Mouse (Mus musculus) ZHBTc4 (cell line): ENCODE measurements at regions not wholly inside any gene's neighbourhood (a gene's known extent, or its start where the extent isn't known, plus 50 kb on each side); places are given as distances from the start of the nearest gene placed in this dataset.

ENCODE experiments used
- DNase-seq: peaks from one replicate; pipeline ENCODE4 v3.0.0-alpha.2; 2011; ENCODE audit warnings: low read depth, low spot score

DNA sequence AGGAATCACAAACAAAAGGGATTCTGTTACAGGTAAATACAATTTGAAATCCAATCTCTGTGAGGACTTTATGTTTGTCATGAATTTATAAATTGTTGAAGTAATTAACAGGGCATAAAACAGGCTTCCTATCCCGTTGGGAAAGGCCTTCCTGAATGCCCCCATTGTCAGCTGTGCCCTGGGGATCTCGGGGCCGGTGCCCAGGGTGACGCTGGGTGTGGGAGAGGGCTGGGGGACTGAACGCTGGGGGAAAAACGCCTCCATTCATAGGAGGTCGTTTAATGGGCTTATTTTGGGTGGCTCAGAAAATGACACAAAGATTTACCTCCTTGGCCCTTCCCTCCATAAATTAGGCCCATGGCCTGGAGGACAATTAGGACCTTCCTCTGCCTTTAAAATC is 250.7 kb downstream of the Gm12728 start:
- DNase-seq: no peak

DNA sequence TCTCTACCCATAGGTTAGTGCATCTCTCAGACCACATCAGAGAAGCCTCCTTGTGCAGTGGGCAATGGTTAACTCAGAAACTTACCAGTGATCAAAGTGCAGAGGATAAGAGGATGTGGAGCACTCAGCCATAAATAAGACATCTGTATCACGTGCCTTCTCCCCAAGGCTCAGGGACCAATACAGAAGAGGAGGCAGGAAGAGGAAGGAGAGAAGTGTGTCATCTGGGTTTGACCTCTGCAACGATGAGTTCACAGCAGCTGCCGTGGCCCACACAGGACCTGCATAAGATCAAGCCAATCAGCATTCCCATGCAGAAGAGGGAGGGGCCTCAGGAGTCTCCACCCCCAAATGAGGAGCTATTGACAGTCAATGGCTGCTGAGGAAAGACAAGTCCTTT is 252.8 kb downstream of the Gm12728 start:
- peak; percentile 43 for DNase-seq

DNA sequence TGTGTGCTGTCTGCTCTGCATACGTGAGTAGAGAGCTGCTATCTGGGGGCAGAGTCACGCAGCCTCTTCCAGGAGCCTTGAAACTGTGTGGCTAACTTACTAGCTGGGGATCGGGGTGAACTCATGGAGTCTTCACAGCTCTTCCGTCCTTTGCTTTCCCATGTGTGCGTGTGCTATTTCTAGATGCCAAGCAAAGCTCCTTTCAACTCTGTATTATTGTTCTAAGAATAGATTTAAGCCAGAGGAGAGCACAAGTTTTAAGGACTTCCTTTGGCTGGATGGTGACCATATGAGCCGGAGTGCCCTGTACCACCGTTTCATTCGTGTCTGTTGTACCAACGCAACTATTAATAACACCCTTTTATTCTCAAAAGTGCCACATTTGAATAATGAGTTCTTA is 254.0 kb downstream of the Gm12728 start:
- DNase-seq: no peak

DNA sequence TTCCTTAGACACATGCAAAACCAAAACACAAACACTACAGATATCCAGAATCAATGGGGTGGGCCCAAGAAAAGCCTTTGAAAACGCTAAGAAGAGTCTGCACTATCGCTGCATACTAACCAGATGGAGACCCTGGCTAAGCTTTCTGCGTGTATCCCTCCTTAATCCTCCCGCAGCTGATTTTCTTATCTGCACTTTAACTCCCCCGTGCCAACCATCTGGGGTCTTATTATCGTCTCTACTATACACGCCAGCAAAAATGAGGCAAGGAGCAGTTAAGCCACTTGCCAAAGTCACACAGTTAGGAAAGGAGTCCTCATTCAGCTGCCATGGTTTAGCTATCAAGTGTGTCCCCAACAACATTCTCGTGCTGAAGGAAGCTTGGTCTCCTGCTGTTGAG is 258.4 kb downstream of the Gm12728 start:
- DNase-seq: no peak

DNA sequence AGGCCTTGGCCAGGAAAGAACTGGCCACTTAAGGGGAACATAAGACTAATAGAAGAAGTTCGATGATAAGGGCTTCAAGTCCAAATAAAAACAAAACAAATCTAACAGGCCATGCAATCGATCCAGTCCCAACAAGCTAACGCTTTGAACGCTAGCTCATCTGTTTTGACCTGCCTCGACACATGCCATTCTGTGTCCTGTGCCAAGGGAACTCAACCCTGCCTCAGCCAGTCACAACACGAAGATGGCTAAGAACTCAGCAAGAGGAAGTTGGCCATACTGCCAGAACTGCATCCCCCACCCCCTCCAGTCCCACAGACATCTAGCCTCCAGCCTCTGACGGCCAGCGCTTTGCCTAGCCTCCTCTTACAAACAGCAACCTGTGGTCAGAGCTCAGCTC is 259.1 kb downstream of the Gm12728 start:
- DNase-seq: no peak

DNA sequence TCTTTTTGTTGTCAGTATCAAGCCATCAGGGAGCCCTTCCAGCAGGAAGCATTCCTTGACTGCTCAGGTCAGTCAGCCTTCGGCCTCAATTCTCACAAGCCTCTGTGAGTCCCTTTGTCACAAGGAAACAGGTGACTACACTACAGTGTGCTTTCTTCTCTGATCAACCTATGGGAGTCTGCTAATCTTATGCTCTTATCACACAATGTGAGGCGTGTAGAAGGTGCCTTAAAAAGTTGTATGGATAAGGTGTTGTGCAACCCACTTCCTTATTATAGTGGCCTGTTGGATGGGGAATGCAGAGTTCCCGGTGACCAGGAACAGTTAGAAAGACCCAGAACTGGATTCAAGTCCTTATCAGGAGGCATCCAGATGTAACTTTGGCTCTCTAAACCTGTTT is 260.2 kb downstream of the Gm12728 start:
- DNase-seq: no peak

DNA sequence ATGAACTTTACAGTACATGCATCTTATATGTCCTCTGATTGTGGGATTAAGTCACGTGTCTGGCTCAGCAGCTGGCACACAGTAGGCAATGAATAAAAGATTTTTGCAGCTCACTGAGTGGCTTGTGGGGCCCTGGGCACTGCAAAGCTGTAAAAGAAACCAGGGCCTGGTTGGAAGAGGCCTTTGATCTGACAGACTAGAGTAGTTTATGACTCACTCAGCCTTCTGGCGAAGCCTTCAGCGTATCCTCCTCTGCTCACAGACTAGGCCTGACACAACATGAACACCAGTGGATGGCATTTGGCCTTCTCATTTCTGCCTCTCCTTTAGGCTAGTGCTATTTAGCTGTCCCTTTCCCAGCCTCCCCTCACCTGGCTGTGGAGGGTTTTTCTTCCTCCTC is 260.6 kb downstream of the Gm12728 start:
- DNase-seq: no peak

DNA sequence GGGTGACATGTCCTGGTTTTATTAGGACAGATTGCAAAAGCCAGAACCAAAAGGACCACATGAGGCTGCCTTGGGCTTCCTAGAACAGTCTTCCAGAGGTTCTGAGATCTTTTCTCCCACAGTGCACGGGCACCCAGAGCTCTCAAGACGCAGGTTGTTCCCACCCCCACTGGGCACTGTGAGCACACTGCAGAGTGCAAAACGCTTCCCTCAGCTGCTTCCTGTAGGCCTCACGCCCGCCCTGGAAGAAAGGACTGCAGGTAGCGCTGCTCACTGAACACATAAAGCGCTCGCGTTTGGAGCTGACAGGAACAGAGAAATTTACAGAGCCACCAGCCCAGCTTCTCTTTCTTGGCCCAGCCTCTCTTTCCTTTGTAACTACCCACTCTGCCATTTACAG is 262.5 kb upstream of the Usp24 start:
- DNase-seq: no peak

DNA sequence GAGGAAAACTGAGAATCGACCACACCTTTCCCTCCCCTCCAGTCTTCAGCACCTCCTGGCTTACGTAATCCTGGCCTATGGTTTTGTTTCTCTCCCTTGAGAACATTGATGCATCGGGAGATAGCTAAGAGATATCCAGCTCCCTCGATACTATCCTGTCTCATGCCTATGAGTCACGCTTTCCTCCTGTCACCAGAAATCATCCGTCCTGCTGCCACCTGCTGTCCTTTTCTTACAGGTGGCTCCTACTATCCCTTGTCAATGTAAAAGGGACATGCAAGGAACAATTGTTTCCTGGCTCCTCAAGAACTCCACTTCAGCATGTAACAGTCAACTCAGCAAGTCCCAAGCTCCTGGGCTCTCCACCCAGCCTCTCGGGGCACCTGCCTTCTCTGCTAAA is 261.7 kb upstream of the Usp24 start:
- DNase-seq: no peak

DNA sequence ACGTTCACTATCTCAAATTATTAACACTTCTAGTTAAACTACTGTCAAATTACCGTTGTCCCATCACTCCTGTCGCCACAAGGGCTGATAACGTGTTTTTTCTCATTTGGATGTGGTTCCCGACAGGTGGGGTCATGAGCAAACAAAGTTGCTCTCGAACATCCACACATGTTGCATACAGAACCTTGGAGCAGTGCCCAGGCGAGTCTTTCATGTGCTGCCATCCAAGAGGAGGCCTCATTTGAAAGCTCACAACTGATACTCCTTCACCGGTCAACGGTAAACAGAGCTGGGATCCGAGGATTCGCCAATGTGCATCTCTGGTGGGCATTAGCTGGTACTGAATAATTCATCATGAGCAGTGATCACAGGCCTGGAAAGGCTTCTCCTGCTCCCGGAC is 253.4 kb upstream of the Usp24 start:
- no peak for DNase-seq

DNA sequence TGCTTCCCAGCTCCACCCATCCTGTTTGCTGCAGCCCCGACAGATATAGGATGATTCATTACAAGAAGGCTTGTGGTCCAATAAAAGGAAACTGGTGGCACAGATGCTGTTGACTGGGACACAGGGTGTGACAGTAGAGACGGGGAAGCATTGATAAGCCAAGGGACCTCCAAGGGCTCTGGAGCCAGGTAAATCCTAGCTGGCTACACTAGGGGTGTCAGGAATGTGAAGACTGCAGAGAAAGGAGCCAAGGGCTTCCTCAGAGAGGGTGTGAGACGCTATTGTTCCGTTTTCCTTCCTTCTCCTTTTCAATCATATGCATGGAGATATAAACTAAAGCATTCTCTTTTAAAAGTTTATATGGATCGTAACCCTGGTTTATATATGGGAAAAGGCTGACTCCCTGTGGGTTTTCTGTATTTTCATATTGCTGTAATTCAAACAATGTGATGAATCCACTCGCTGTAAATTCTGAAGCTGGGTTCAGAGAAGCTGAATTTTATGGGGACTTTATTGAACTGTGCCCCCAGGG is 252.1 kb upstream of the Usp24 start:
- DNase-seq: no peak

DNA sequence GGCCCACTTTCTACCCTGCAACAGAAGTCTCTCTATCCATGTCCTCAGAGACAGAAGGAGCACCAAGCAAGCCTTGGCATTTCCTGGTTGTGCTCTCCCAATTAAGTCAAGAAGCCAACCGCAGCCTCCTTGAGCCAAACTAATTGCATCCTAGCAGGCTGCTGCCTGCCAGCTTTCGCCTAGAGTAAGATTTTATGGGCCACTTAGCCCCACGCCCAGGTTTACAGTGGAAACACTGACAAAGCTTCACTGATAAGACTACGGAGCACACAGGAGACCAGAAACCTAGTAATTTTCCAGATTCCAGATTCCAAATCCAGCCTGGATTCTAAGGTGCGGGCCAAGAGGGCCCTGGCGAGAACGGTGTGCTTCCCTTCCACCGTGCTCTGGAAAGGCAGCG is 249.0 kb upstream of the Usp24 start:
- peak; percentile 9 for DNase-seq

DNA sequence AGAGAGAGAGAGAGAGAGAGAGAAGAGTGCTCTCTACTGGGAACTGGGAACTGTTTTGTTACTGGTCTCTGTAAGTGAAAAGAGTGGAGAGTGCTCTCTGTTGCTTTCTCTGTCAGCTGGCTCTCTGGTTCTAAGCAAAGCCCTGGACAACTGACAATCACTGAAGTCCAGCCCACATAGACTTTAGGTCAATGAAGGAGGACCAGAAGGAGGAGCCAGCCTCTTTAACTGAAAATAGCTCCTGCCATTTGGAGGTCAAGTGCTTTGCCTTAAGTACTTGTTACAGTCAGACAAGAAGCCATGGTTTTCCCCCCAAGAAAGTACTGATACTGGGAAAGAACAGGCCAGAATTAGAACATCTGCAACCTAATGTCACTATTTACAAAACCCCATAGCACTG is 232.5 kb upstream of the Usp24 start:
- no peak for DNase-seq

DNA sequence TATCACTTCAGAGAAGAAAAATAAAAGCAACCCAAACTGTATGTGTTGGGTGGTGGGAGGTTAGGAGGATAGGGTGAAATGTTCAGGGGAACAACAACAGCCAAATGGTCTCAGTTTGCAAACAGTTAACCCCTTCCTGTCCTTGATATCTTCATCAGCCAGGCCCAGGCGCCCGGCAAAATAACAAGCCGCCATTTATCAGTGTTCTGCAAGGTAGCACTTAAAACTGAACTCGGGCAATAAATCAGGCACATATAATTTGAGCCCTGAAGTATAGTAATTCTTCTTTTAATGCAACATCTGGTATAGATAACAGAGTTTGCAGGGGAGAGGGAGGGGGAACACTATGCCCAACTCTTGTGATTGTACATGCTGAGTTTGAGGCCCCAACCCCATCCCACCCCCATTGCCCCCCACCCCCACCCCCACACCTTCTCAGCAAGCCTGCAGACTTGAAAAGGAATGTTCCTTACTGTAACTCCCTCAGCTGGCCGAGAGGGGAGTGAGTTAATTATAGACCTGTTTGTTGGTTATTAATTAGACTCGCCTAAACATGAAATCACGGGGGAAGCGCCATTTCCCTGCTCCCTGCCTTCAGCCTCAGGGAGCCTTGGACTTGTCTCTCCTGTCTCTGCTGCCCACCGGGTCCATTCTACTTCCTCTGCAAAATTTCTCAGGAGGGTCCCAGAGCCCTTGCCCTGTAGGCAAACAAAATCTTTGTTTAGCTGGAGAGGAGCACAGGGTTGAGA is 223.9 kb upstream of the Usp24 start:
- no peak for DNase-seq

DNA sequence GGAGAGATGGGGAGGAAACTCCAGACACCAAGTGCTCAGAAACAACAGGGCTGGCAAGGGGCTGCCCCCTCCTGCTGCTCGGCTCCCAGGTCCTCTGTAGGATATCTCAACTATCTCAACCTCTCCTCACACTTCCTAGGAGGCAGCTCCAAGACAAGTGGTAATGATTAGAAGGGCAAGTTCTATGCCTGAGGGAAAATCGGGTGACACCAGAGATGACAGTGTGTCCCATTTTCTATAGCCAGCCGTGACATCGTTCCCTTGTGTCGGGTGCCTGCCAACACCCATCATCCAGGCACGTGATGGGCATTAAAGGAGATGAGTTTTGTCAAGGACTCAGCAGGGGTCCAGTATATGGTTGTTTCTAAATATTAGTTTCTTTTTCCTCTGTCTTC is 223.3 kb upstream of the Usp24 start:
- no peak for DNase-seq

DNA sequence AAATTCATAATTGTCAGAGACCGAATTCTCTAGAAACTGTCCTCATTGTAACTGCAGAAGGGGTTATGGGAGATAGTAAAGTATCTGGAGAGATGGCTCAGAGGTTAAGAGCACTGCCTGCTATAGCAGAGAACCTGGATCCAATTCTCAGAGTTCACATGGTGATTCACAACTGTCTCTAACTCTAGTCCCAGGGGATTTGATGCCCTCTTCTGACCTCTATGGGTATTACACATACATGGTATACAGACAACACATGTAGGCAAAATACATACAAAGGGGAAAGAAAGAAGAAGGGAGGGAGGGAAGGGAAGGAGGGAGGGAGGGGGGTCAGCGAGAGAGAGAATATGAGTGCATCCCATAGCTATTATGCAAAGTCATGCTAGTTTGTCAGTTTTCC is 222.8 kb upstream of the Usp24 start:
- peak; percentile 63 for DNase-seq

DNA sequence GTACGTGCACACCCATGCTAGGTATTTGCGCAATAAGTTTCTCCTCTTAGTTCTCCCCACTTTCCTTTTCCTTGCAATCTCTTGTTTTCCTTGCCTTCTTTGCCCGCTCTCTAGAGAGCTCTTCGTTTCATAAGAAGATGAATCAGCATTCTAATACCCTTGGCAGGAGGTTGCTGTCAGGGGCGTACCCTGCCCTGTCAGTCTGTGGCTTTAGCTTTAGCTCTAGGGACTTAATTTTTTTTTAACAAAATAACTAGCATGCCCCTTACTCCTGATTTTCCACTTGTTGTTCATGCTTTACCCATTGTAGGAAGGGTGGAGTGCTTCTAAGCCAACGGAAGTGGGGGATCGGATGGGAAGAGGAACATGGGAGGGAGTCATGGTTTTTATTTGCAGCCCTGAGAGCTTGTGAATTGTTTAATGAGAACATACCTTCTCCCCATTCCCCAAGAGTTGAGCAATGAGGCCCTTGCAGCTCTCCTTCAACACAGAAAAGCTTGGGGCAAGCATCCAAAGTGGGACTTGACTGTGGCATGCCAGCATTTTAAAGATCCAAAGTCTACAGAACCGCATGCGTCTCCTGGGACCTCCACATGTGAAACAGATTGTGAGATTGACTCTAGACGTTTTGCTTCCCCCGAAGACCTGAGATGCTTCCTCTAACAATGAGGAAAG is 221.0 kb upstream of the Usp24 start:
- no peak for DNase-seq

DNA sequence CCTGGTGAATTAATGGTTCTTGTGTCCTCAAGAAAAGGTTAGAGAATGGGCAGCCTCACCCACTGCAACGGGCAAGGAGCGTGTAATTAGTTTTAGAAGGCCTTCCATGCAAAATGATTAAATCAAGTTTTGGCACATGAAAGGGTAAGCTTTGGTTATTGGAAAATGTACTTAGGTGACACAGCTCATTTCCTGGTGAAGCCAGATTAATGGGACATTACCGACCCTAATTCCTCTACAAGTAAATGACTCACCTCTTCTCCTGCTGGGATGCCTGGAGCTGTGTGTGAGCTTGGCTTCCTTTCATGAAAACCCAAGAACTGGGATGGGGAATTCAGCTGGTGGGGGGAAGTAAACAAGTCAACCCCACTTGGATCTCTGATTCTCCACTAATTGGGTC is 219.9 kb upstream of the Usp24 start:
- DNase-seq: no peak

DNA sequence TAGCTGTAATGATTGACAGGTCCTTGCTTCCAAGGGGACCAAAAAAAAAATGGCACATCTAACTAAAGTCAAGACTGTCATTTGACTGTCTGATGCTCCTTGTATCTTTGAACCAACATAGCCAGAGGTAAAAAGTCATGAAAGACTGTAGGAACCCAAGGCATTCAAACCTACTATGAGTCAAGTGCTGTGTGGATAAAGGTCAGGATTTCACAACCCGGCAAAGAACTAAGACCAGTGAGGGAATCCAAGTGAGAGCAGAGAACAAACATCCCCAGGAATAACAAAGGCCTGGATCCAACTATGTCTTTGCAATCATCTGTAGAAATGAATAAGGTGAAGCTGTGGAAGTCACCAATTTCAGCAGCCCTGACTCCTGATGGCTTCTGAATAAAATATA is 218.2 kb upstream of the Usp24 start:
- DNase-seq: no peak

DNA sequence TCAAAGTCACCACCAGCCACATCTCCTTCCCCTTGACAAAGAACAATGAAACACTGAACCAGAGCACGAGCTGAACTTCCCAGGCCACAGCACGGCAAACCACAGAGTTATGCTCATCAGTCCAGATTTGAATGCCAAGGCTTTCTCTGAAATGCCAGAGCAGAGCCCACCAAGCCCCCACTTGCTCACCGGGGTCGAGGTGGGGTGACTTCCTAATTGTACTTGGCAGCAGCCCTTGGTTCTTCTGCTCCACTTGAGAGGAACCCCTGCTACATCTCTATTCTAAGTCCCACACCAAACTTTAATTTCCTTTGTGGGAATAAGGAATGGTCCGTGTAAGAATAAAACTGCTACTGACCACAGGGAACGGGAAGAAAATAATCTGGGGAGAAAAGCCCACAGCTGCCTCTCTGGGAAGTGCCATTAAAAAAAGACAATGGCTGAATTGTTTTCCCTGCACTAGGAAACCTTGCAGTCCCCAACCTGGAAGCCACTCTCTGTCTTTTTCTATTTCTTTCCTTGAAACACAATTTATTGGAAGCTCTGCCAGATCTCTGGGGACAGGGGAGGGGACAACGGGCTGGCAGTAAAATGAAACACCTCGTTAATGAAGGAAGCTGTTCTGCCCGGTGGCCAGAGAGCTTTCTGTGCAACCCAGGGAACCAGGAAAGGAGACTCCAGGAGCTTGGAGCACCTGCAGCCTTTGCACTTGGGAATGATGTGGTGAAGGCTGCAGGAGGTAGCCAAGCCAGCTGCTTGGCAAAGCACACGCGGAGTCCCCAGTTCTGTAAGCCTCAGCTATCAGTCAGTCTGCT is 215.6 kb upstream of the Usp24 start:
- no peak for DNase-seq

DNA sequence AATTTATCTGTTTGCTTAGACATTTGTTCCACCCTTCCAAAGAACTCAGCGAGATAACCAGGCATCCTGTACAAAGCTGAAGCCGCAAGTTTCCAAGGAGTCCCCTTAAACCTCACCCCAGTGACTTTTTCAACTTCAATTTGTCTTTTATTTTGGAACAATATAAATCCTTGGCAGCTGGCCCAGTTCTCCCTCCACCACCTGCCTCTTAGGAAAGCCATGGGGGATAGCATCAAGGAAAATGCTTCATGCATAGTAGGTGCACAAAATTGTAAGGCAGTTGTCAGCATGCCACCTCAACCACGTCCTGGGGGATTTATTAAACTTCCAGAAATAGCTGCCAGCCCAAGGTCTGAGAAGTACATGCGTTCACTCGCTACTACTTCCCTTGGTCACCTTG is 214.1 kb upstream of the Usp24 start:
- DNase-seq: no peak

DNA sequence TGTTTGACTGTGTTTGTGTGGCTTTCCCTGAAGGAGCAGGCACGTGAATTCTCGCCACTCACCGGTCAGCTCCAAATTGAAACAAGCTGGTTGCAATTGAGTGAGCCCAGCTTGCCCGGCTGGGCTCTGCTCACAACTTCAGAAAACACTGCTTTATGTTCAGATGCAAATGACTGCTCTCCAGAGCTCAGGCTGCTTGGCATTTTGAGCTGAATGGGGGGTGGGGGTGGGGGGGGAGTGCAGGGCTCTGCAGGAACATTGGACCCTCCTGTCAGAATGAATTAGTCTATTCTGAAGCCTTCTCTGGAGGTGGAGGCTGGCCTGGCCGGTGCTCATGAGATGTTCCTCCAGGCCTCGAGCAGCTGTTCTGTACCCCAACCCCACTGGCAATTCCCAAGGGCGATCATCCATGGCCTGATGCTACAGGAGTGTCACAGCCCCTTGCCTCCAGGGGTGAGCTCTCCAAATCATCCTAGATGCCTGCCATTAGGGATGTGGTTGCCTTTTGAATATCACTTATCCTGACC is 213.5 kb upstream of the Usp24 start:
- peak; percentile 10 for DNase-seq
